Mouse (Mus musculus) kidney, adult 8-10 months (tissue): ENCODE results near the gene Slc35a1.
"Not testable (repeated sequence)": the region's sequence is repeated elsewhere in the genome, so short reads cannot be mapped to it uniquely, and the experiment has no call there.

Source experiments
- DNase-seq, 2 experiments: peaks; one replicate each; pipeline ENCODE4 v3.0.0; 2022

Gene Slc35a1

DNA sequence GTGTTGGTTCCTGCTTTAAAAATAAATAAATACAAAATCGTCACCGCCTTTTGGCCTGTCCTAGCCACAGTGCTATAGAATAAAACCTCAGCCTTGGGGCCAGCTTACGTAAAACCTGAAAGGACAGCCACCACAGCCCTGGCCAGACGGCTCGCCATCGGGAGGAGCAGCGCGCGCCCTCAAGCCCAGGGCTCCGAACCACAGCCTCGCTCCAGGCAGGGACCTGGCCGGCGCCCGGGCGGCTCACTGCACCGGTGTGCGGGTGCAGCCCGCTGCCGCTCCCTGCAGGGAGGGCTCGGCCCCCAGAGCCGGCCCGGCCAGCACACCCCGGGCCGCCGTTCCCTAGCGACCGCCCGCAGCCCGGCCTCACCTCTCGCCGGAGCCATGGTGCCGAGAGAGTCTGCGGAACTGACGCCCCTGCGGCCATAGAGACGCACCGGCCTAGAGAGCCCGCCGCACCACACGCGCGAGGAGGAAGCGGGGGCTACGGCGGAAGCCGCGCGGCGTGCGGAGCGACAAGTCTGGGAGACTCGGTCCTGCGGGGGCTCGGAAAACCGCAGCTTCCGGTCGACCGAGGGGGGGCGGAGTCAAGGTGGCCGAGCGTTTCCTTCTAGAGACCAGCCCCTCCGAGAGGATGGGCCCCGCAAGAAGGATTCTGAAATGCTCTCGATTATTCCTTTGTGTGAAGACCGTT, at the start of gene Slc35a1:
TSS of gene Slc35a1 (minus strand) at position 565 of the 694 bp plus-strand sequence.
- DNase-seq, result peak; percentile 92

- no peak for DNase-seq
Observed at GRCm38 (mm10) chr4:34734461-34734860, 47.2 kb upstream of the Slc35a1 start.

- DNase-seq, result not testable (repeated sequence)
Observed at GRCm38 (mm10) chr4:34733415-34733814, 46.2 kb upstream of the Slc35a1 start.

GRCm38 (mm10) chr4:34729851-34730341, 42.7 kb upstream of the Slc35a1 start, which contains the start of gene Cfap206:
Gene Cfap206 (minus strand): TSS chr4:34730206.
- peak; percentile 46 to 67 for DNase-seq

- DNase-seq, result not testable (repeated sequence)
Observed at GRCm38 (mm10) chr4:34725710-34726109, 38.5 kb upstream of the Slc35a1 start.

GRCm38 (mm10) chr4:34724306-34724705, 37.1 kb upstream of the Slc35a1 start:
- DNase-seq, result no peak

DNA sequence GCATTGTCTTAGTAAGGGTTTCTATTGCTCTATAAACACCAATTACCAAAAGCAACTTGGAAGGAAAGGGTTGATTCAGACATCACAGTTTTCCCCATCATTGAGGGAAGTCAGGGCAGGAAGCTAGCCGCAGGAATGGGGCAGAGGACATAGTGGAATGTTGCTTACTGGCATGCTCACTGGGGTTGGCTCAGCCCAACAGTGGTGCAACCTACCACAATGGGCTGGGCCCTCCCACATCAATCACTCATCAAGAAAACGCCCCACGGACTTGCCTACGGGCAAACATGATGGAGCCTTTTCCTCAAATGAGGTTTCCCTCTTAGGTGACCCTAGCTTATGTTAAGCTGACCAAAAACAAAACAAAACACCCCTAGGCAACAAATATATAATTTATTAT, 35.9 kb upstream of the Slc35a1 start:
- no peak for DNase-seq

DNA sequence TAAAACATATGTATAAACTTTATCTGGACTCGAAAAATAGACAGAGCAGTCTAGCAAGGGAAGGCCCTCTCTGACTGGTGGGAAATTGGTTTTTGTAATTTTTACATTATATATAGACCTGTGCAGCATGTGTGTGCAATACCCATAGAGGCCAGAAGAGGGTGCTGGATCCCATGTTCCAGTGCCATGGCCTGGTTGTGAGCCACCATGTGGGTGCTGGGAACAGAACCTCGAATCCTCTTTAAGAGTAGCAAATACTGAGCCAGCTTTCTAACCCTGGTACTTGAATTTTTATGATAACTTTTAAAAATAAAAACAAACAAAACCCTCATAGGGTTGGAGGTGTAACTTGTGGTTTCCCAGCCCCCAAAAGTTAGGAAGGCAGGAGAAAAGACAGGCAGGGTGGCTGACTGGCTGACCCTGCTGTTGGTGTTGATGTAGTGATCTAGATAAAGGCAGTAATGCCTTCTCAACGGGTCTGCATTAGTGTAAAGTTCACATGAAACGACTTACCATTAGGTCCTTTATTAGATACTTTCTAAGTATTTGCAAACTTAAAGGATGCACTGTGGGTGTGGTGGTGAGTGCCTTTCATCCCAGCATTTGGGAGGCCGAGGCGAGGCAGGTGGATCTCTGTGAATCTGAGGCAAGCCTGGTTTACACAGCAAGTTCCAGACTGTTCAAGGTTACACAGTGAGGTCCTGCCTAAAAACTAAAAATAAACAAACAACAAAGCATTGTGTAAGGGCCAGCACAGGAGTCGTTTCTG, 33.1 kb upstream of the Slc35a1 start:
- DNase-seq, result no peak

DNA sequence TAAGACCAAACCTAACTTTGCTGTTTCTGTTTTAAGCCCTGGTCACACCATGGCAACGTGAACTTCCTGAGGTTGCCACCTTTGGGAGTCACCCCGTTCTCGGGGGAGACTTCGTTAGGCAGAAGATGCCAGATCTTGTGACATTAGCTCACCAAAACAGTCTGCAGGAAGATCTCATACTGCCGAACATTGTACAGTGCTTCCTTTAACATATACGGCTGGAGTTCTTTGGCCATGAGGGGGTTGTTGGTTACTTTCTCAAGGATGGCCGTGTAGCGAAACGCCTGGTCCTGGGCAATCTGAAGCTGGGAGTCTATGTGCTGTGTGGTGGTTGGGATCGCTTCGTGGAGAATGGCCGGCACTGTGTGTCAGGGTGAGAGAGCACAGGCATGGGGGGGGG, 32.2 kb upstream of the Slc35a1 start:
- DNase-seq, result no peak

GRCm38 (mm10) chr4:34715062-34715461, 27.8 kb upstream of the Slc35a1 start:
- no peak for DNase-seq

DNA sequence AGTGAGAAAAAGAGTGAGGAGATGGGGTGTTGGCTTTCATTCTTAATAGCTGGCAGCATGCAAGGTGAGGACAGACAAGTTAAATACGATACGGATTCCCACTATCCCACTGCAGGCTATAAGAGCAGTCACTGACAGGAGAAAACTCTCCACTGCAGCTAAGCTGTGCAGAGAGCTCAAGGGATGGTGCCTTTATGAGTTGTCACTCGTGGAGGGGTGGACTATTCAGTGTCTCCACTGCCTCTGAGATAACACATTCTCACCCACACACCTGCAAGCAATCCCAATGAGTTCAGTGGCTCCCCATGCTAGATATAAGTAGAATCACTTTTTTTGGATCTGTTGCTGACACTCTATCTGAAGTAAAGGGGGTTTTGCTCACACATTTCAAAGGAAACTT, 20.9 kb upstream of the Slc35a1 start:
- DNase-seq, result no peak

DNA sequence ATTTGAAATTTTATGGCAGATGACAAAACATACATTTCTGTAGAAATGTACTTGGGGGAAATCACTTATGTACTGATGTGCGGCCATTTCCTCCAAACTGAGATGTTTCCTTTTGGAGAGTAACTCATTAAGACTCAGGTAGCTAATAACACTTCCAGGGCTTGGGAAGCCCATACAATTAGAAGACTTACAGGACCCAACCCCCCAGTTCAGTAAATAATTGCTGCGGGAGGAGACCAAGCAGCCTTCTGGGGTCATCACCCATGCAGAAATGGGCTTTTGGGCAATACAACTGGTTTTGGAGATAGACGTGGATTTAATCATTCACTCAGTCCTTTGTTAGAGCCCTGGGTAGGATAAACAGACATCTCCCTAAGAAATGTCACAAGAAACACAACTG, 20.0 kb upstream of the Slc35a1 start:
- DNase-seq, result no peak

DNA sequence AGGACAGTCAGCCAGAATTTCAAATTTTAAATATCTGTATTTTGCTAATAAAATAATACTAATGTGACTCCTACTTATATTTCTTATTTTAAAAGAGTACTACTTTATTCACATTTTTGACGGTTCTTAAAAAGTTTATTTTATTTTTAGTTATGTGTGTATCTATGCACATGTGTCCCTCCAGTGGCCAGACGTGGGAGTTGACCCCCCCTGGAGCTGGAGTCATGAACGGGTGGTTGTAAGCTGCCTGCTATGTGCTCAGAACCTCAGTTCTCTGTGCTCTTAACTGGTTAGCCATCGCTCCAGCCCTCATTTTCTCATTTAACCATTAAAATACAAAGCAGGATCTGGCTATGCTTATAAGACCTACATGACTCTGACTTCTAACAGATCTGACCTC, 15.8 kb upstream of the Slc35a1 start:
- DNase-seq, result no peak

- DNase-seq, result no peak
Observed at GRCm38 (mm10) chr4:34702231-34702630, 15.0 kb upstream of the Slc35a1 start.

DNA sequence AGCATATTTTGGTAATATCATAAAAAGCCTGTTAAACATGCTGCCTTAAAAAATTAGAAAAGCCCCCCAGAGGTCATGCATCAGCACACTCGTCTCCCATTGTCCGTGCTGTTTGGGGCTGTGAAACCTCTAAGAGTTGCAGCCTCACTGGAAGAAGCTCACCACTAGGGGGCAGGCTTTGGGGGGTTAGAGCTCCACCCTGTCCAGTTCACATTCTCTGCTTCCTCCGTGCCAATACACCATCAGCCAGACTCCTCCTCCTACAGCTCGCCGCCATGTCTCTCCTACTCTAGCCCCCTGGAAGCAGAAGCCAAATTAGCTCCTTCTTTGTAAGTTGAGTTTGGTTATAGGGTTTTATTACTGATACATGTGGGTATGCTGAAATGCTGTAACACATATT, 14.3 kb upstream of the Slc35a1 start:
- peak; percentile 21 to 60 for DNase-seq

- DNase-seq, result no peak
Observed at GRCm38 (mm10) chr4:34688021-34688420, 783 bp upstream of the Slc35a1 start.

GRCm38 (mm10) chr4:34680530-34680929, 6.7 kb downstream of the Slc35a1 start:
- no peak for DNase-seq

DNA sequence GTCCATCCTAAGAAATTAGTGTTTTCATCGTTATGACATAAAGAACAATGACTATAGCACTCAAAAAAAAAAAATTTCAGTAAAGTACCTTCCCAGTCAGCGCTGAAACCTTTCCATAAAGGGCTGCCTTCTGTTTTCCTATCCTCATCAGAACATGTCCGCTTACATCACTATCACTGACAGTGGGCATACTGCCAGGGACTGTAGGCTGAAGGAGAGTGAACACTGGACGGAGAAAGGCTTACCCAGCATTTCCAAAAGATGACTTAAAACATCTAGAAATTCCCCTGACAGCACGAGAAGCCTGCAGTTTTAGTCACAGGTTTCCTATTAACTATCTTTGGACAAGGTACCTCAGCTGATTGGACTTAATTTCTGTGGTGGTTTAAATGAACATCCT, 13.5 kb downstream of the Slc35a1 start:
- no peak for DNase-seq

- DNase-seq, result no peak
Observed at GRCm38 (mm10) chr4:34667923-34668322, 19.3 kb downstream of the Slc35a1 start.

- DNase-seq, result no peak
Observed at GRCm38 (mm10) chr4:34661927-34662326, 25.3 kb downstream of the Slc35a1 start.

GRCm38 (mm10) chr4:34661514-34661913, 25.7 kb downstream of the Slc35a1 start:
- no peak for DNase-seq

GRCm38 (mm10) chr4:34659012-34659411, 28.2 kb downstream of the Slc35a1 start:
- no peak for DNase-seq

DNA sequence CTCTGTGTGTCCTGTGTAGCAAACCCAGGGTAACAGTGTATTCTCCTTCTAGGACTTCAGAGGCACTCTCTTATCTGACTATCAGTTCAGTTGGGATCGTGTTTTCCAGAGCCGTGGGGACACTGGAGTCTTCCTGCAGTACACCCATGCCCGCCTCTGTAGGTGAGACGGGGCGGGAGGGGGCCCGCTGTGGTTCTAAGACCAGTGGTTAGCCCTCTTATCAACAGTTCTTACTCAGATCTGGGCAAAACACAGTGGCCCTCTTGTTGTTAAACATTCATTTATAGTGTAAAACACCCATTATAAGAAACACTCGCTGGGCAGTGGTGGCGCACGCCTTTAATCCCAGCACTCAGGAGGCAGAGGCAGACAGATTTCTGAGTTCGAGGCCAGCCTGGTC, 31.1 kb downstream of the Slc35a1 start:
- no peak for DNase-seq

DNA sequence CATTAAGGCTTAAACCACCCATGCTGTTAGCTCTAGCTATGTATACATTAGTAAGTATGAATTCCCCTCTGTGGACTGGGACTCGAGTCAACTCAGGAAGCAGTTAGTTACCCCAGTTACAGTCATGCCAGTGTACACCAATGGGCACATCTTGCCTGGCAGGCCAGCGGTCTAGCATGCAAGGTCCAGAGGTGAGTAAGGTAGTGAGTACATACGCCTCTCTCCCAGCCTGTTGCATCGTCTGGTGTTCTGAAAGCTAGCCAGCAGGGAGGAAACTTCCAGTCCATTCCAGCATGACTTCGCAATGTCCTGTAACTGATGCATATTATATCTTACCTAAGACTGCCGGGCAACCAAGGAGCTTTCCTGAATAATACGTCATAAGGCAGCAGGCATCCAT, 34.1 kb downstream of the Slc35a1 start:
- DNase-seq, result no peak
